Mouse (Mus musculus): Measurements from ENCODE around the gene Rasal1.

GRCm38 (mm10) chr5:120682982-120683771, 34.6 kb downstream of the Rasal1 start:
- no peak for TF ChIP-seq CTCF (IDR thresholded peaks at IDR 0.05; ENCODE audit: low read depth)
- no peak for TF ChIP-seq EP300 (optimal IDR thresholded peaks at IDR 0.05)

All from stomach, postnatal 0 days (tissue).